Mouse (Mus musculus): ENCODE data around the gene Xab2. TPM values are rescaled to one million over a fixed set of nuclear protein-coding genes. Genes with fewer than 3 reads are reported as not detected.

Xab2 gene
- polyA plus RNA-seq, 2 experiments from 2014 or later: 87.5 to 131 TPM

Other genes starting within 250 kb of the Xab2 start
- 10 to 100 TPM; 27.6 to 35.8 TPM for gene Arhgef18, start 228.3 kb downstream of the Xab2 start, polyA plus RNA-seq (2017; shearing (Covaris generic))
- 10 to 100 TPM; 18.2 to 22.7 TPM for gene Pex11g, start 153.6 kb downstream of the Xab2 start, polyA plus RNA-seq (2017; shearing (Covaris generic))
- gene Tex45, start 150.5 kb downstream of the Xab2 start, polyA plus RNA-seq (2017; shearing (Covaris generic)): not detected
- gene Zfp358, start 128.2 kb downstream of the Xab2 start, polyA plus RNA-seq (2017; shearing (Covaris generic)): 1 to 10 TPM; 1.0 to 1.6 TPM
- gene Mcoln1, start 120.9 kb downstream of the Xab2 start, polyA plus RNA-seq (2017; shearing (Covaris generic)): 10 to 100 TPM; 16.1 to 18.6 TPM
- gene Pnpla6, start 105.9 kb downstream of the Xab2 start, polyA plus RNA-seq (2017; shearing (Covaris generic)): 10 to 100 TPM; 26.1 to 43.7 TPM
- gene C330021F23Rik, start 53.3 kb downstream of the Xab2 start, polyA plus RNA-seq (2017; shearing (Covaris generic)): 1 to 10 TPM in 1 of 2 experiments, not detected in 1; 1.4 TPM
- not detected for gene Camsap3, start 34.0 kb downstream of the Xab2 start, polyA plus RNA-seq (2017; shearing (Covaris generic))
- gene Pet100, start 232 bp upstream of the Xab2 start, polyA plus RNA-seq (2017; shearing (Covaris generic)): 100 to 1,000 TPM in 1 of 2 experiments, 10 to 100 TPM in 1; 84.8 to 145 TPM
- gene Pcp2, start 4.2 kb upstream of the Xab2 start, polyA plus RNA-seq (2017; shearing (Covaris generic)): not detected
- gene Stxbp2, start 9.6 kb upstream of the Xab2 start, polyA plus RNA-seq (2017; shearing (Covaris generic)): 100 to 1,000 TPM; 190 to 257 TPM
- not detected for gene Retn, start 34.5 kb upstream of the Xab2 start, polyA plus RNA-seq (2017; shearing (Covaris generic))
- gene Mcemp1, start 44.4 kb upstream of the Xab2 start, polyA plus RNA-seq (2017; shearing (Covaris generic)): not detected
- gene Fcor, start 51.0 kb upstream of the Xab2 start, polyA plus RNA-seq (2017; shearing (Covaris generic)): not detected
- 10 to 100 TPM; 20.3 to 32.6 TPM for gene Trappc5, start 55.0 kb upstream of the Xab2 start, polyA plus RNA-seq (2017; shearing (Covaris generic))
- gene Fcer2a, start 72.9 kb upstream of the Xab2 start, polyA plus RNA-seq (2017; shearing (Covaris generic)): 10 to 100 TPM in 1 of 2 experiments, under 1 TPM in 1; 0.38 to 12.4 TPM
- gene Clec4g, start 99.3 kb upstream of the Xab2 start, polyA plus RNA-seq (2017; shearing (Covaris generic)): not detected
- gene Cd209a, start 127.7 kb upstream of the Xab2 start, polyA plus RNA-seq (2017; shearing (Covaris generic)): not detected
- not detected for gene Cd209e, start 233.0 kb upstream of the Xab2 start, polyA plus RNA-seq (2017; shearing (Covaris generic))